Mouse (Mus musculus) spleen, adult 2 months (tissue): ENCODE measurements around the gene Zfp658.

ENCODE experiments used
- CTCF ChIP-seq: fragments of 200-500 bp; IDR thresholded peaks from 2 replicates; pipeline ENCODE4 v1.5.1; 2011; ENCODE audit warnings: mild to moderate bottlenecking, inconsistent platforms; ENCODE audit not compliant: insufficient read depth, insufficient read length, insufficient replicate concordance; ENCODE audit errors: extremely low read depth
- POLR2A ChIP-seq: fragments of 200-500 bp; IDR thresholded peaks from 2 replicates; pipeline ENCODE4 v1.6.1; 2011; ENCODE audit warnings: low read depth, low read length, inconsistent platforms

DNA sequence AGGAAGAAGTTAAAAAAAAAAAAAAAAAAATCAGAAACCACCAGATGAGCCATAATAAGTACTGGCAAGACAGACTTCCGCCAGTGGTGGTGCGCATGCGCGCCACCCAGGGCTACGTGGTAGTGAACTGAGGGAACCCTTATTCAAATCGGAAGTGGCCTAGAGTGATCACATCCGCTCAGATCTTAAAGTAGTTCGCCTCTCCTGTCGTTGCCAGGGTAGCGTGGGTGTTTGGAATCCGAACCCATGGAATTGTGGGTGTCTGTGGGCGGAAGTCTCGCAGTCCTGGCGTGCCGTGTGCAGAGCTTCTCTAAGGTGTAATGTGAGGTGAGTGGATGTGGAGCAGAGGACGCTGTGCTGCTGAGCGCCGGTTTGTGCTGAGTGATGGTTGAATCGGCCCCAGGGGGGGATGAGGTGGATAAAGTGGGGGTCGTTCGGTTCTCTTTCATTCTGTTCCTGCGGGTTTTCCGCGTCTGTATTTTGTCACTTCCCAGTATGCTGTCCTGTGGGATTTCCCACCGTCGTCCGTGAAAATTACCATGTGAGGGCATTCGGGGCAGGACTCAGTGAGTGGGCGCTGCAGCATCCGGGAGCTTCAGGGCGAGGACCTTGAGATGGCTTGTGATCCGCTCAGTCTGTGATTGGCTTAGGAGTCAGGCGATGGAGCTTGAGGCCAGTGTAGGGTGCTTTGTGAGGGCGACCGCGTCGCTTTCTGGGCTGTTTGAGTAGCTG lies 17.6 kb downstream of the Zfp658 start, which contains the start of gene Zfp719:
- TF ChIP-seq POLR2A (no peak), CTCF (no peak)
